Mouse (Mus musculus) frontal cortex, adult (tissue): ENCODE measurements around the gene Glrp1.
A peak's percentile ranks its signal among the peaks of the same experiment; 100 is the strongest.

Experiments used
- ATAC-seq: cut with Nextera tagmentation; 2 replicates; pipeline ENCODE4 v1.9.2; 2017; ENCODE audit warnings: mild to moderate bottlenecking, moderate library complexity, mixed read lengths; ENCODE audit not compliant: low TSS enrichment

Gene Glrp1

DNA sequence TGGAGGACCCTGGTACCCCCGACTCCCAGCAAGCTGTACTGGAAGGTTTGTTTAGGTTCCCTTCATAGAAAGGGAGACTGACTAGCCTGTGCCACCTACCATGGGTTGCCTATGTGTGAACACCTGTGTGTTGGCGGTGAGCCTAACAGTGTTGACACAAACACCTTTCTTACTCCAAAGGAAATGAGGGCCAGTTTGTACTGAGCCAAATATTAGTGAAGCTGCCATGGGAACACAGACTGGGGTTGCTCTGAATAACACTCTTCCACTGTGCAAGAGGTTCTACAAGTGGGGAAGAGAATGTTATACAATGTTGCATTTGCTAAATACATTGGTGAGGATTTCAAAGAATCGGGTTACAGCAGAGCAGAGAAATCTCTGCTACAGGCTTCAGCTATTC is 46.6 kb downstream of the Glrp1 start:
- ATAC-seq: no peak

DNA sequence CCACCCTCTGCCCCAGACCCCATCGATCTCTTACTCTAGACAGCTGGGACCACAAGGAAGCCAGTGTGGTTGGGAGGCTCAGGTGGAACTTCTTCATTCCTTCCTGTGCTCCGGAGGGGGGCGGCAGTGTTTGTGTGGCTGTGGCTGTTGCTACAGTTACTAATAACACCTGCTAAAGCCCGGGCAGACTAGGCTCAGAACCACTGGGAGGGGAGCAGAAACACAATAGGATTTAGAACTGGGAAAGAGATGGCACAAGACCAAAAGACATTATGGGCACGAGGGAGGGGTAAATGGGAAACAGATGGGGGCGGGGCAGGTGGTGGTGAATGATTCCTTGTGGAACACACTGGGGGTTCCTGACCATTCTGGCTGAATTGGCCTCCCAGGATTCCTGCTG is 47.4 kb downstream of the Glrp1 start:
- ATAC-seq: no peak

DNA sequence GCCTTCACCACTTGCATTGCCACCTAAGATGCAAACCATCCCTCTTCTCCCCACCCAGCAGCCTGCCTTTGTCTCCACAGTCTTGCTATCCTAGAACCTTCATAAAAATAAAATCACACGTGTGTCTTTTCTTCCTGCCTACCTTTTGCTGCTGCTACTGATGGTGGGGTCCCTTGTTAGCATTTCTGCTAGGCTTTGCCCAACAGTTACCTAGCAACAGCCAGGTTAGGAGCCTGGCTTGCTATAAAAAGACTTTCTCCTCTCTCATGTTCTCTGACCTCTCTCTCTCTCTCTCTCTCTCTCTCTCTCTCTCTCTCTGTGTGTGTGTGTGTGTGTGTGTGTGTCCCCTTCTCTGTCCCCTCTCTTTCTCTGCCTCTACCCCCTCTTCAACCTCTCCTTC is 48.8 kb downstream of the Glrp1 start:
- ATAC-seq: no peak

- ATAC-seq: no peak
These were observed 50.2 kb downstream of the Glrp1 start for GRCm38 (mm10) chr1:88459655-88460054.

- ATAC-seq: no peak
These were observed 50.7 kb downstream of the Glrp1 start for GRCm38 (mm10) chr1:88459196-88459595.

GRCm38 (mm10) chr1:88456451-88457072 is 53.3 kb downstream of the Glrp1 start:
- ATAC-seq: peak; percentile 89

GRCm38 (mm10) chr1:88455761-88456160 is 54.1 kb downstream of the Glrp1 start:
- ATAC-seq: no peak

DNA sequence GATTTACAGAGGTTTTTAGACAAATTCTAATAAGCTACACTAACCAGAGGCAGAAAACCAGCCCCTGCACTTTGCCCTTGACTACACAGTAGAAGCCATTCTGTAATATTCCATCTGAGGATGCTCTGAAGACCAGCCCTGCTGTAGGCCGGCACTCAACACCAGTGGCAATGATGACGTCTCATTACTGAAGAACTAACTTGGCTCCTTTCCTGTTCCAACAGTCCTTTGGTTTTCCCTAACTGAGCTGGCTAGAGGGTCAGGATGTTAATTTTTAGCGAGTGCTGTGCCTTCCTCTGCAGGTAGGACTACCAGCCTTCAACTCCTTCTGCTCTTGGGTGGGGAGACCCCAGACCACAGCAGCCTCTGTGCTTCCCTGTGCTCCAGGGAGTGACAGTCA is 55.2 kb downstream of the Glrp1 start:
- no peak for ATAC-seq

GRCm38 (mm10) chr1:88452198-88452597 is 57.7 kb downstream of the Glrp1 start:
- ATAC-seq: no peak

- ATAC-seq: no peak
These were observed 59.2 kb downstream of the Glrp1 start for GRCm38 (mm10) chr1:88450668-88451067.
